Mouse (Mus musculus): Measurements from ENCODE around the gene Cnga1. TPM values are rescaled to one million over a fixed set of nuclear protein-coding genes. Genes with fewer than 3 reads are reported as not detected.

Gene Cnga1
- total RNA-seq, 2 experiments from 2014 or later: not detected

- intact Hi-C loops (cut with DNase I): no loop called here
- DNase-seq (ENCODE audit: low spot score): peak; percentile 90
These were observed 84.5 kb downstream of the Cnga1 start, which contains the start of gene Nfxl1 for GRCm38 (mm10) chr5:72559544-72560049. Gene Nfxl1 (minus strand): TSS chr5:72559684.

- intact Hi-C loops (cut with DNase I): no loop called here
- DNase-seq (ENCODE audit: low spot score): no peak
These were observed 85.2 kb downstream of the Cnga1 start for GRCm38 (mm10) chr5:72558716-72559526.

GRCm38 (mm10) chr5:72556245-72556644, 87.8 kb downstream of the Cnga1 start:
- no peak for DNase-seq (ENCODE audit: low spot score)
- intact Hi-C loops (cut with DNase I): no loop called here

Other genes starting within 250 kb of the Cnga1 start
- gene Corin, start 139.8 kb downstream of the Cnga1 start, total RNA-seq (2021): 100 to 1,000 TPM; 116 to 139 TPM
- gene Nfxl1, start 84.6 kb downstream of the Cnga1 start, total RNA-seq (2021): 1 to 10 TPM; 5.2 to 5.9 TPM
- gene Zar1, start 63.0 kb downstream of the Cnga1 start, total RNA-seq (2021): not detected
- gene Gm5868, start 56.7 kb downstream of the Cnga1 start, total RNA-seq (2021): not detected
- not detected for gene Nipal1, start 3.5 kb upstream of the Cnga1 start, total RNA-seq (2021)
- under 1 TPM; 0.08 to 0.14 TPM for gene Txk, start 108.5 kb upstream of the Cnga1 start, total RNA-seq (2021)
- gene Tec, start 224.2 kb upstream of the Cnga1 start, total RNA-seq (2021): 10 to 100 TPM; 13.9 to 15.8 TPM

All from heart, postnatal 25 days (tissue).